Mouse (Mus musculus) cerebellum, adult 11 months (tissue): Measurements from ENCODE around the gene Dnajc13.

Source experiments
- DNase-seq: peaks from one replicate; pipeline ENCODE4 v3.0.0; 2022

The Dnajc13 gene

GRCm38 (mm10) chr9:104262823-104263352 is at the start of gene Dnajc13:
Gene Dnajc13 (minus strand): TSS chr9:104262930.
- peak; percentile 97 for DNase-seq

GRCm38 (mm10) chr9:104306734-104307133 is 44.0 kb upstream of the Dnajc13 start:
- peak; percentile 34 for DNase-seq

- DNase-seq = no peak
These were observed 42.8 kb upstream of the Dnajc13 start for GRCm38 (mm10) chr9:104305333-104306111.

GRCm38 (mm10) chr9:104304800-104305199 is 42.1 kb upstream of the Dnajc13 start:
- no peak for DNase-seq

GRCm38 (mm10) chr9:104304376-104304775 is 41.6 kb upstream of the Dnajc13 start:
- DNase-seq = no peak

- no peak for DNase-seq
These were observed 37.8 kb upstream of the Dnajc13 start for GRCm38 (mm10) chr9:104300569-104300968.

- no peak for DNase-seq
These were observed 34.3 kb upstream of the Dnajc13 start for GRCm38 (mm10) chr9:104297041-104297440.

- no peak for DNase-seq
These were observed 22.2 kb upstream of the Dnajc13 start for GRCm38 (mm10) chr9:104284934-104285333.

- DNase-seq = no peak
These were observed 19.8 kb upstream of the Dnajc13 start for GRCm38 (mm10) chr9:104282536-104282935.

GRCm38 (mm10) chr9:104281737-104282136 is 19.0 kb upstream of the Dnajc13 start:
- DNase-seq = no peak

GRCm38 (mm10) chr9:104280725-104281495 is 18.2 kb upstream of the Dnajc13 start:
- DNase-seq = no peak

GRCm38 (mm10) chr9:104277528-104278162 is 14.9 kb upstream of the Dnajc13 start:
- no peak for DNase-seq

- no peak for DNase-seq
These were observed 12.5 kb upstream of the Dnajc13 start for GRCm38 (mm10) chr9:104275084-104275785.

- DNase-seq = no peak
These were observed 9.3 kb upstream of the Dnajc13 start for GRCm38 (mm10) chr9:104272057-104272456.

- no peak for DNase-seq
These were observed 8.9 kb upstream of the Dnajc13 start for GRCm38 (mm10) chr9:104271642-104272041.

GRCm38 (mm10) chr9:104269944-104270343 is 7.2 kb upstream of the Dnajc13 start:
- no peak for DNase-seq

GRCm38 (mm10) chr9:104269349-104269871 is 6.7 kb upstream of the Dnajc13 start:
- DNase-seq = no peak

- no peak for DNase-seq
These were observed 1.8 kb upstream of the Dnajc13 start for GRCm38 (mm10) chr9:104264567-104264966.

GRCm38 (mm10) chr9:104262016-104262762 is 541 bp downstream of the Dnajc13 start:
- DNase-seq = no peak

- no peak for DNase-seq
These were observed 2.4 kb downstream of the Dnajc13 start for GRCm38 (mm10) chr9:104260306-104260705.

- no peak for DNase-seq
These were observed 6.6 kb downstream of the Dnajc13 start for GRCm38 (mm10) chr9:104256085-104256484.
